Mouse (Mus musculus) stomach, postnatal 0 days (tissue): ENCODE data around the gene Gm17720.

ENCODE experiments used
- CTCF ChIP-seq: IDR thresholded peaks from 2 replicates; pipeline ENCODE4 v1.5.1; 2016; ENCODE audit warnings: antibody characterized with exemption, low read depth, mild to moderate bottlenecking, moderate library complexity
- EP300 ChIP-seq: optimal IDR thresholded peaks from 2 replicates; pipeline ENCODE3; 2016; ENCODE audit warnings: antibody characterized with exemption

GRCm38 (mm10) chr8:110119715-110120114 is 17.2 kb upstream of the Gm17720 start:
- TF ChIP-seq CTCF = peak; percentile 57
- no peak for TF ChIP-seq EP300
